Mouse (Mus musculus) kidney, adult 8-10 months (tissue): Measurements from ENCODE around the gene Chmp2a.

ENCODE experiments used
- DNase-seq, 2 experiments: peaks; one replicate each; pipeline ENCODE4 v3.0.0; 2022

Gene Chmp2a

GRCm38 (mm10) chr7:13033451-13034147 lies 1.0 kb downstream of the Chmp2a start:
- no peak for DNase-seq

GRCm38 (mm10) chr7:13032541-13032940 lies 2.1 kb downstream of the Chmp2a start:
- DNase-seq = no peak

- DNase-seq = no peak
Observed at GRCm38 (mm10) chr7:13031983-13032382, 2.6 kb downstream of the Chmp2a start.

GRCm38 (mm10) chr7:13031069-13031468 lies 3.5 kb downstream of the Chmp2a start:
- DNase-seq = peak in 1 of 2 experiments; percentile 42

GRCm38 (mm10) chr7:13028986-13029385 lies 5.6 kb downstream of the Chmp2a start:
- DNase-seq = no peak

- DNase-seq = no peak
Observed at GRCm38 (mm10) chr7:13025511-13026112, 9.0 kb downstream of the Chmp2a start.

- DNase-seq = peak; percentile 65 to 71
Observed at GRCm38 (mm10) chr7:13024805-13025204, 9.8 kb downstream of the Chmp2a start.

- DNase-seq = peak; percentile 87 to 92
Observed at GRCm38 (mm10) chr7:13023928-13024731, 10.5 kb downstream of the Chmp2a start.

GRCm38 (mm10) chr7:13022773-13023535 lies 11.7 kb downstream of the Chmp2a start:
- peak; percentile 67 to 73 for DNase-seq

GRCm38 (mm10) chr7:13015217-13015616 lies 19.4 kb downstream of the Chmp2a start:
- DNase-seq = no peak

- no peak for DNase-seq
Observed at GRCm38 (mm10) chr7:13014275-13014839, 20.2 kb downstream of the Chmp2a start.

GRCm38 (mm10) chr7:13013671-13014070 lies 20.9 kb downstream of the Chmp2a start:
- DNase-seq = no peak

- no peak for DNase-seq
Observed at GRCm38 (mm10) chr7:13010005-13010908, 24.4 kb downstream of the Chmp2a start, which contains the start of gene Zbtb45. Gene Zbtb45 (minus strand): TSS chr7:13010034.

- DNase-seq = peak; percentile 94 to 95
Observed at GRCm38 (mm10) chr7:13009143-13010004, 25.2 kb downstream of the Chmp2a start.

- DNase-seq = no peak
Observed at GRCm38 (mm10) chr7:13007341-13008092, 27.1 kb downstream of the Chmp2a start.

GRCm38 (mm10) chr7:13006531-13006930 lies 28.1 kb downstream of the Chmp2a start:
- DNase-seq = no peak

GRCm38 (mm10) chr7:13006011-13006410 lies 28.6 kb downstream of the Chmp2a start:
- DNase-seq = no peak

GRCm38 (mm10) chr7:13003380-13003779 lies 31.2 kb downstream of the Chmp2a start:
- DNase-seq = no peak

- DNase-seq = no peak
Observed at GRCm38 (mm10) chr7:13001584-13001983, 33.0 kb downstream of the Chmp2a start.

GRCm38 (mm10) chr7:12998851-12999250 lies 35.8 kb downstream of the Chmp2a start, which contains the start of gene Trim28:
Gene Trim28 (plus strand): TSS chr7:12999114.
- DNase-seq = no peak
